Mouse (Mus musculus): ENCODE measurements around the gene Il1rapl1.

DNA sequence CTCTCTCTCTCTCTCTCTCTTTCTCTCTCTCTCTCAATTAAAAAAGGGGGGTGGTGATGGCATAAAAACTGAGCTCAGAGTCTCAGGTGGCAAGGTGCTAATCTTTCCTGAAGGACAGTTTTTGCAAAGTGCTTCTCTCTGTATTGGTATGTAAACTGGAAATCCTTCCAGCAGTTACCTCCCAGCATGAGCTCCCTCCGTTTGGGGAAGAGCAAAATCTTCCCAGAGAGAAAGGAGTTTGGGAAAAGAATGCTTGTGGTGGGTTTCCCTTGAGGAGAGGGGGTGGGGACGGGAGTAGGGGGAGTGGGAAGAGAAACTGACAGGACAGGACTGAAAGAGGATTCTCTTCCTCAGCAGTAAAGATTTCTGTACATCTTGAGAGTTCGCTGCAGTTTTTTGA, 881 bp upstream of the Il1rapl1 start:
- TF ChIP-seq POLR2A (IDR thresholded peaks at IDR 0.05; ENCODE audit: insufficient read depth, low read depth, low read length) (no peak), EP300 (IDR thresholded peaks at IDR 0.05; ENCODE audit: insufficient read depth, low read depth, low read length) (no peak), CTCF (IDR thresholded peaks at IDR 0.05) (no peak)
